Mouse (Mus musculus) heart, embryonic 15.5 days (tissue): Measurements from ENCODE around the gene Gm11172. TPM values are rescaled to one million over a fixed set of nuclear protein-coding genes. Genes with fewer than 3 reads are reported as not detected.

Source experiments
- ATAC-seq: fragments of 200-750 bp; cut with Nextera tagmentation; replicated peaks from 2 replicates; pipeline ENCODE4 v1.8.0; 2017; ENCODE audit warnings: low read depth, moderate TSS enrichment; ENCODE audit not compliant: insufficient number of reproducible peaks, insufficient read depth, low FRiP score
- H3K27ac ChIP-seq: fragments of 300-500 bp; sonication (generic); 2 replicates; pipeline ENCODE4 v1.5.1; 2015; ENCODE audit warnings: mild to moderate bottlenecking, inconsistent platforms
- H3K27me3 ChIP-seq: fragments of 300-500 bp; sonication (generic); 2 replicates; pipeline ENCODE4 v1.6.1; 2015; ENCODE audit warnings: inconsistent platforms
- H3K36me3 ChIP-seq: fragments of 300-500 bp; sonication (generic); 2 replicates; pipeline ENCODE4 v1.6.1; 2015; ENCODE audit warnings: mild to moderate bottlenecking, inconsistent platforms
- H3K4me1 ChIP-seq: fragments of 300-500 bp; sonication (generic); replicated peaks from 2 replicates; pipeline ENCODE4 v1.6.1; 2015; ENCODE audit warnings: inconsistent platforms
- H3K4me2 ChIP-seq: fragments of 300-500 bp; sonication (generic); 2 replicates; pipeline ENCODE4 v1.6.1; 2015; ENCODE audit warnings: inconsistent platforms, mild to moderate bottlenecking, moderate library complexity
- H3K4me3 ChIP-seq: fragments of 300-500 bp; sonication (generic); 2 replicates; pipeline ENCODE4 v1.5.1; 2015; ENCODE audit warnings: mild to moderate bottlenecking, inconsistent platforms
- H3K9ac ChIP-seq: fragments of 300-500 bp; sonication (generic); 2 replicates; pipeline ENCODE4 v1.6.1; 2015; ENCODE audit warnings: mild to moderate bottlenecking, inconsistent platforms
- H3K9me3 ChIP-seq: fragments of 300-500 bp; sonication (generic); replicated peaks from 2 replicates; pipeline ENCODE4 v1.6.1; 2016; ENCODE audit warnings: inconsistent platforms
- WGBS: fragments of 180-500 bp; shearing (Covaris S2); methylation state at CpG from one replicate; pipeline ENCODE4 v1.1.7; 2015; ENCODE audit warnings: mixed read lengths; 5-methylcytosine and 5-hydroxymethylcytosine counted together
- polyA plus RNA-seq: library from polyadenylated mRNA; unstranded; fragments of >200 nt; fragmentation: Nextera tagmentation; extraction: Ambion mirVana; gene quantifications from 2 replicates; pipeline ENCODE4 v1.2.1, GENCODE M21; 2015

The Gm11172 gene
- polyA plus RNA-seq, 1 experiment from 2014 or later = not detected

DNA sequence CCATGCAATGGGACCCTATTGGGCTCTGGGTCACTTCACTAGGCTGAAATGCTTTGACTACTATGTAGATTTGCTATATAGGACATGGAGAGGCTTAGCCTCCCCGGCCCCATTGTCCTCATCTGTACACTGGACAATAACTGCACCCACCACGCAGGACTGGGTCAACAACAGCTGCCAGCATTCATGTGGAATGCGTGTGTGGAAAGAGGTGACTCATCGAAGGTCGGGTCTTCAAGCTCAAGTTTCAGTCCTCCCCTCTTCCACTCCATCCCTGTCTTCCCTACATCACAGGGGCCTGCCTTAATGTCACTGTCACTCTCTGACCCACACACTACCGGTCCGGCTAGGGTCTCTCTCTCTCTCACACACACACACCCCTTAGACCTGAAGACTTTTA, 36.4 kb upstream of the Gm11172 start:
- H3K36me3 ChIP-seq = no peaks in the 10 kb centered on the region
- H3K4me3 ChIP-seq = no peak overlapping the region
- no peaks in the 10 kb centered on the region for H3K9me3 ChIP-seq
- H3K27me3 ChIP-seq = no peaks in the 10 kb centered on the region
- H3K27ac ChIP-seq = no peak overlapping the region
- 34% methylated on average over 7 of the region's 7 CpGs for WGBS
- peaks cover 28% of the 10 kb centered on the region for H3K4me1 ChIP-seq
- H3K4me2 ChIP-seq = no peak overlapping the region
- no peak for ATAC-seq
- no peak overlapping the region for H3K9ac ChIP-seq

- 53% methylated on average over 5 of the region's 5 CpGs for WGBS
- Histone ChIP-seq H3K27ac (peak overlapping the region; percentile 18; the same call in 1 of the 2 replicates), H3K4me1 (peaks cover 40% of the 10 kb centered on the region), H3K9ac (no peak overlapping the region), H3K36me3 (no peaks in the 10 kb centered on the region), H3K4me3 (no peak overlapping the region), H3K27me3 (no peaks in the 10 kb centered on the region), H3K9me3 (no peaks in the 10 kb centered on the region), H3K4me2 (no peak overlapping the region)
- no peak for ATAC-seq
Observed at GRCm38 (mm10) chr16:10777579-10778160, 35.0 kb upstream of the Gm11172 start.

DNA sequence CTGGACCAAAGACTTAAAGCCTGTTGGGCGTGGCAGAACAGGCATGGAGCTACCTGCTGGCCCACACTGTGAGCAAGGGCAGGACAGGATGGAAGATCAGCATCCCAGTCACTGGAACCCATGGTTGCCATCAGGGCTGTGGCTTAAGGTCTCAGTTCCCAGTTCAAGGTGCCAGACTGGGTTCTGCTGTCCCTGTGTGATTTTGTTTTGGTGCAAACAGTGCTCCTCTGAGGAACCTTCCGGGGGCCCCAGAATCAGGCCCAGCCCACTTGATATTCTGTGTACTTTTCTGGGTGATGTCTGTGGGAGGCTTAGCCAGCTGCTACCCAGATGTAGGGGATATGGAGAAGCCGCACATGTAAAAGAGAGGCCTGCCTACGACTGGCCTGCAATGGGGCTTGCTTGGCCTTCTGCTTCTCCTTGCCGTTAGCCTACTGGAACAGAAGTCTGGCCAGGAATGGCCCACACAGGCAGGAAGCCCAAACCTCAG, 32.0 kb upstream of the Gm11172 start:
- no peak overlapping the region for H3K9ac ChIP-seq
- H3K4me3 ChIP-seq = no peak overlapping the region
- H3K27me3 ChIP-seq = no peaks in the 10 kb centered on the region
- no peak for ATAC-seq
- 72% methylated on average over 5 of the region's 5 CpGs for WGBS
- no peaks in the 10 kb centered on the region for H3K36me3 ChIP-seq
- peak overlapping the region; percentile 74; the same call in 1 of the 2 replicates for H3K27ac ChIP-seq
- peaks cover 54% of the 10 kb centered on the region for H3K4me1 ChIP-seq
- H3K4me2 ChIP-seq = no peak overlapping the region
- no peaks in the 10 kb centered on the region for H3K9me3 ChIP-seq

DNA sequence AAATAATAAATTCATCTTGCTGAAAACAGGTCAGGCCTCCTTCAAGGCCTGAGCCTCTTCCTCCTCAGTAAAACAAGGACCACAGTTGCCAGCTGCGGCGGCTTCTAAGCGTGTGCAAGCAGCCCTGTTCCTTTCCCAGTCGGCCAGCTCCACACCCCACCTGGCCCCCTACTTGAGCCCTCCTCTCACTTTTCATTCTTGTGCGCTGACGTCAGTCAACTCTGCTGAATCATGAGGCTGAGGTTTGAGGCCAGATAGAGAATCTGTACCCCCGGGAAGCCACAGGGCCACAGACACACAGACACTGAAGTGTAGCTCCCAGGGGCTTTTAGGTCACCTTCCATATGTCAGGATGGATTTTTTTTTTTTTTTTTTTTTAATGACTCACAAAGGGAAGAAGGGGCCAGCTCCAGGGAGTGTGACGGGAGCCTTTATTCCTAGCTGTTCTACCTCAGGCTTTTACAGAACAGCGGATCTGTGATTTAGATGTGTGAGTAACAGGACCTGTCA, 30.8 kb upstream of the Gm11172 start:
- peaks cover 65% of the 10 kb centered on the region for H3K4me1 ChIP-seq
- peak overlapping the region; percentile 85; the same call in 1 of the 2 replicates for H3K4me3 ChIP-seq
- peak overlapping the region; percentile 17; the same call in 1 of the 2 replicates for H3K9ac ChIP-seq
- H3K9me3 ChIP-seq = no peaks in the 10 kb centered on the region
- 24% methylated on average over 9 of the region's 9 CpGs for WGBS
- ATAC-seq = no peak
- H3K27ac ChIP-seq = peak overlapping the region; percentile 74
- peak overlapping the region; percentile 97 for H3K4me2 ChIP-seq
- H3K36me3 ChIP-seq = no peaks in the 10 kb centered on the region
- no peaks in the 10 kb centered on the region for H3K27me3 ChIP-seq

DNA sequence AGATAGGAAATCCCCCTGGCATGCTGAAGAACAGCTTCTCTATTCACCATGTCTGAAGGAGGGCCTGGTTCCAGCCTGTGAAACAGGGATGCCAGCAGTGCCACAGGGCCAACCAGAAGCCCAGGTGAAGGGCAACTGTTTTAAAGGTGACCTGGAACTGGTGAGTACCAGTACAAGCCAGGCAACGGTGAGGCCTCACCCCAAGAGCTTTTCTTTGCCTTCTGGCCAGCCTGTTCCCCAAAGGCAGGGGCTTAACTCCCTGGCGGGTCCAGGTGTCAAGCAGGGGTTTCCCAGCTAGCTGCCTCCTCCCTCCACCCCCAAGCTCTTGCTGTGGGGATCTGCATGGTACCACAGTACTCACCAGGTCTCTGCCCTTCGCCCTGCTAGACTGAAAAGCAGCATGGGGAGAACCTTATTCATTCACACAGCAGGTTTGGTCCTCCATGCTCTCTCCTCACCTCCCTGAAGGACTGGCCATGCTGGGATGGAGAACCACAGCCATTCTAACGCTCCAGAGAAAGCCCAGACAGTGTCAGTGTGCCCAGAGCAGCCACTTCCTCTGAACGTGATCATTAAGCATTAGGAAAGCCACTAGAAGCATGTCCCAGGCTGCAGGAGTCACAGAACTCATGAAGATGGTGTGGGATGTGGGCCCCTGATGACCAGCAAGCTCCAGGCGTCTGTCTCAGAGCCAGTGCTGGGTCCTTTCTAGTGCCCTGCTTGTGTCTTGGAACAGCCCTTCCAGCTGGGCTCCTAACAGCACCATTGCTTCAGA, 30.2 kb upstream of the Gm11172 start:
- H3K9ac ChIP-seq = peak overlapping the region; percentile 37

DNA sequence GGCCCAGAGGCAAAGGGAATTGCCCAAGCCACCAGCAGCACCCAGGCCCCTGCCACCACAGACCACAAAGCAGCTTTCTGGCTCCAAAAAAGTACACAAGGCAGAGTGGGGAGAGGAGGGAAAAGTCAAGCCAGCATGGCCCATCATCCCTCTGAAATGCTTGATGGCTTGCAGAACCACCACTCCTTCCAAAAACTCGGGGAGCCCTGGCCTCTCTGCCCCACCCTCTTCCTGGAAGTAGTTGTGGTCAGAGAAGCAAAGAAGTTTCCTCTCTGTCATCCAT, 29.6 kb upstream of the Gm11172 start:
- H3K27ac ChIP-seq = peak overlapping the region; percentile 74
- H3K36me3 ChIP-seq = no peaks in the 10 kb centered on the region
- no peaks in the 10 kb centered on the region for H3K9me3 ChIP-seq
- no peak for ATAC-seq
- WGBS = 21% methylated on average over 1 of the region's 1 CpGs
- H3K4me3 ChIP-seq = peak overlapping the region; percentile 85
- H3K4me2 ChIP-seq = peak overlapping the region; percentile 97
- H3K27me3 ChIP-seq = no peaks in the 10 kb centered on the region
- peaks cover 66% of the 10 kb centered on the region for H3K4me1 ChIP-seq
- H3K9ac ChIP-seq = no peak overlapping the region

More for the DNA sequence above, 30.2 kb upstream of the Gm11172 start:
- ATAC-seq = no peak
- Histone ChIP-seq H3K9me3 (no peaks in the 10 kb centered on the region), H3K27ac (peak overlapping the region; percentile 74), H3K36me3 (no peaks in the 10 kb centered on the region), H3K4me3 (peak overlapping the region; percentile 85), H3K4me1 (peaks cover 68% of the 10 kb centered on the region), H3K4me2 (peak overlapping the region; percentile 97), H3K27me3 (no peaks in the 10 kb centered on the region)
- 43% methylated on average over 6 of the region's 6 CpGs for WGBS

DNA sequence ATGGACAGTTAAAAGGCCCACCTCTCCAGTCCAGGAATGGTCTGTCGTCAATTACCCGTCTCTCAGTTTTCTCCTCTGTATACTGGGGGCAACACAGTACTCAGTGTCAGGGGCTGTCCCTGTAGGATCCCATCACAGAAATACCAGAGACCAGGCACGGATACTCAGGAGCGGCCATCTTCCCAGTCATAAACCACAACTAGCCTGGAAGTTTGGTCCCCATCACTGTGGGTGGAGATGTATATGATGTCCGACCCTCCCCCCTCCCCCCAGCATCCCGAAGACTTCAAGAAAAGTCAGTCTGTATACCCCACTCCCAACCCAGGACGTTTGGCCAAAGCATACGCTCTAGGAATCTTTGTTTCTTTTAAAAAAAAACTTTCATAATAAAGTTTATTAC, 29.3 kb upstream of the Gm11172 start:
- no peaks in the 10 kb centered on the region for H3K36me3 ChIP-seq
- no peak overlapping the region for H3K9ac ChIP-seq
- no peaks in the 10 kb centered on the region for H3K27me3 ChIP-seq
- H3K4me3 ChIP-seq = peak overlapping the region; percentile 85
- H3K9me3 ChIP-seq = no peaks in the 10 kb centered on the region
- peaks cover 68% of the 10 kb centered on the region for H3K4me1 ChIP-seq
- H3K4me2 ChIP-seq = peak overlapping the region; percentile 97
- peak overlapping the region; percentile 74; the same call in 1 of the 2 replicates for H3K27ac ChIP-seq
- WGBS = 51% methylated on average over 8 of the region's 8 CpGs
- ATAC-seq = no peak

GRCm38 (mm10) chr16:10783883-10784792, 28.6 kb upstream of the Gm11172 start:
- peak; percentile 0; the same call in 1 of the 2 replicates for ATAC-seq
- Histone ChIP-seq H3K4me2 (peak overlapping the region; percentile 97), H3K27ac (peak overlapping the region; percentile 99), H3K9me3 (no peaks in the 10 kb centered on the region), H3K36me3 (no peaks in the 10 kb centered on the region), H3K4me3 (peak overlapping the region; percentile 85), H3K27me3 (no peaks in the 10 kb centered on the region), H3K4me1 (peaks cover 69% of the 10 kb centered on the region), H3K9ac (peak overlapping the region; percentile 77)
- WGBS = 2% methylated on average over 81 of the region's 81 CpGs

- peaks cover 69% of the 10 kb centered on the region for H3K4me1 ChIP-seq
- WGBS = under 1% methylated on average over 55 of the region's 55 CpGs
- H3K36me3 ChIP-seq = no peaks in the 10 kb centered on the region
- ATAC-seq = peak; percentile 72
- H3K9ac ChIP-seq = peak overlapping the region; percentile 77
- H3K27me3 ChIP-seq = no peaks in the 10 kb centered on the region; the same call in 1 of the 2 replicates
- H3K9me3 ChIP-seq = no peaks in the 10 kb centered on the region
- H3K4me2 ChIP-seq = peak overlapping the region; percentile 97
- peak overlapping the region; percentile 85 for H3K4me3 ChIP-seq
- H3K27ac ChIP-seq = peak overlapping the region; percentile 99
Observed at GRCm38 (mm10) chr16:10784793-10785370, 27.8 kb upstream of the Gm11172 start.

DNA sequence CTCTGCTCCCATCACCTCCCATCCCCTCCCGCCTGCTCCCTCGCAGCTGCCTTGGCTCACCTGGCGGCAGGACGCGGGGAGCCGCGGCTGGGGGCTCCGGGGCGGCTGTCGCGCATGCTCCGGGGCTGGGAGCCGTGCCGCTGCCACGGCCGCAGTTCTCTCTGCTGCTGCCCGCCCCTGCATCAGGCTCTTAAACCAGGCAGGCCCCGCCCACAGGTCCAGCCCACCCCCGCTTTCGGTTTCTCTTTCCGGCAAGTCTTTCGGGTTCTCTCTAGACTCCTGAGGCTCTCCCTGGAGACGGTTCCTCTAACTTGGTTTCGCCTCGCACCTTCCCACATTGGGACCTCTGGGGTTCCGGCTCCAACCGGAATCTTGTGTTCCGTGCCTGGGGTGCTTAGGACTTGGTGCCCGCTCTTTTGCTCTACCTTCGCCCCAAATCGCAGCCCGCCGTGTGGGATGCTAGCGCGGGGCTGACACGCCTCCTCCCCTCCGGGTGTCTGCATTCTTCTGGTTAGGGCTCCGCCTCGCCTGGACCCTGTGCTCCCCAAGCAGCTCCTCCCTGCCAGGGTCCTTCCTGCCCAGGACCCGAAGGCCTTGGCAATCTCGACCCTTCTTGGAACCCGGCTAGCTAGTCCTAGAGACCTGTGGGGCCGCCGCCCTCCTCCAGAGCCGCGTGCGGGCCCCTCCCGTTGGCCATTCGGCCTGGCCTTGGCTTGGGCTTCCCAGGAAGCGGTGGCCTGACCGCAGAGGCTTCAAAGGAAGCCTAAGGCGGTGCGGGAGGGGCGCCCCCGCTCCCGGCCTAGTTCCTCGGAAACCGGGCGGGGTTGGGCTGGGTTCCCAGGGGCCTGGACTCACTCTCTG, 27.1 kb upstream of the Gm11172 start, which contains the start of gene Socs1:
Gene Socs1 (minus strand): TSS at position 166 of the 861 bp plus-strand sequence.
- Histone ChIP-seq H3K4me1 (peaks cover 63% of the 10 kb centered on the region), H3K27me3 (no peaks in the 10 kb centered on the region; the same call in 1 of the 2 replicates), H3K4me2 (peak within 1 kb of the TSS; percentile 97), H3K4me3 (peak within 1 kb of the TSS; percentile 85), H3K36me3 (no peaks in the 10 kb centered on the region), H3K9me3 (no peaks in the 10 kb centered on the region), H3K27ac (peak within 1 kb of the TSS; percentile 99), H3K9ac (peak within 1 kb of the TSS; percentile 77)
- WGBS = under 1% methylated on average over 59 of the region's 59 CpGs
- peak; percentile 84 for ATAC-seq
